Mouse (Mus musculus) left cerebral cortex, postnatal 25 days (tissue): ENCODE data around the gene Esyt2. TPM values are rescaled to one million over a fixed set of nuclear protein-coding genes. Genes with fewer than 3 reads are reported as not detected.

Experiments
- DNase-seq, 2 experiments: peaks; one replicate each; pipeline ENCODE4 v3.0.0; 2022; ENCODE audit warnings: low spot score in 2 of 2, mixed read lengths in 1 of 2
- intact Hi-C: fragments of 180-260 bp; cut with DNase I; formaldehyde crosslinking; loops from one replicate; pipeline ENCODE4 v1.15.1; 2025
- total RNA-seq, 2 experiments: library from RNA; stranded (reverse); gene quantifications; 2 replicates each; pipeline ENCODE4 v1.2.3; 2021

Esyt2 gene
- total RNA-seq, 2 experiments from 2014 or later: 56.2 to 60.2 TPM

GRCm38 (mm10) chr12:116276961-116277360 lies 4.0 kb upstream of the Esyt2 start:
- intact Hi-C loops: no loop called here
- DNase-seq: no peak

- intact Hi-C loops: no loop called here
- DNase-seq: no peak
These were observed 2.5 kb upstream of the Esyt2 start for GRCm38 (mm10) chr12:116278541-116278940.

- intact Hi-C loops: no loop called here
- DNase-seq: no peak
These were observed 1.8 kb upstream of the Esyt2 start for GRCm38 (mm10) chr12:116279181-116279580.

GRCm38 (mm10) chr12:116280149-116280652 lies 795 bp upstream of the Esyt2 start:
- DNase-seq: no peak
- intact Hi-C loops: loop anchor here (5.0 kb wide), 3 partner anchors 37 to 342 kb away; partner anchors contain the start of gene Ncapg2

- DNase-seq: peak; percentile 21 to 32
- intact Hi-C loops: loop anchor here (1.0 to 5.0 kb wide), 4 partner anchors 18 to 341 kb away; partner anchors contain the start of genes Ncapg2 and Wdr60
These were observed 658 bp downstream of the Esyt2 start for GRCm38 (mm10) chr12:116281427-116282281.

- intact Hi-C loops: loop anchor here (5.0 kb wide), 3 partner anchors 34 to 339 kb away; partner anchors contain the start of gene Ncapg2
These were observed 1.9 kb downstream of the Esyt2 start for GRCm38 (mm10) chr12:116282856-116283255.

GRCm38 (mm10) chr12:116283511-116283910 lies 2.5 kb downstream of the Esyt2 start:
- no peak for DNase-seq
- intact Hi-C loops: loop anchor here (5.0 kb wide), 3 partner anchors 34 to 339 kb away; partner anchors contain the start of gene Ncapg2

More at GRCm38 (mm10) chr12:116282856-116283255, 1.9 kb downstream of the Esyt2 start:
- no peak for DNase-seq

GRCm38 (mm10) chr12:116293185-116293584 lies 12.2 kb downstream of the Esyt2 start:
- no peak for DNase-seq
- intact Hi-C loops: no loop called here

GRCm38 (mm10) chr12:116293599-116294292 lies 12.8 kb downstream of the Esyt2 start:
- intact Hi-C loops: no loop called here

GRCm38 (mm10) chr12:116299906-116300305 lies 18.9 kb downstream of the Esyt2 start:
- DNase-seq: no peak
- intact Hi-C loops: no loop called here

More at GRCm38 (mm10) chr12:116293599-116294292, 12.8 kb downstream of the Esyt2 start:
- DNase-seq: peak; percentile 34 to 57

- intact Hi-C loops: no loop called here
- no peak for DNase-seq
These were observed 21.2 kb downstream of the Esyt2 start for GRCm38 (mm10) chr12:116302181-116302580.

- DNase-seq: no peak
- intact Hi-C loops: no loop called here
These were observed 25.0 kb downstream of the Esyt2 start for GRCm38 (mm10) chr12:116306042-116306441.

GRCm38 (mm10) chr12:116307870-116308269 lies 26.9 kb downstream of the Esyt2 start:
- DNase-seq: no peak
- intact Hi-C loops: no loop called here

- intact Hi-C loops: no loop called here
- no peak for DNase-seq
These were observed 27.6 kb downstream of the Esyt2 start for GRCm38 (mm10) chr12:116308612-116309011.

GRCm38 (mm10) chr12:116313816-116314215 lies 32.8 kb downstream of the Esyt2 start:
- DNase-seq: no peak
- intact Hi-C loops: no loop called here

- intact Hi-C loops: loop anchor here (5.0 kb wide), 1 partner anchor 33 kb away; the partner anchor contains the start of gene Esyt2
- no peak for DNase-seq
These were observed 34.5 kb downstream of the Esyt2 start for GRCm38 (mm10) chr12:116315498-116315897.

GRCm38 (mm10) chr12:116317818-116318217 lies 36.8 kb downstream of the Esyt2 start:
- no peak for DNase-seq
- intact Hi-C loops: loop anchor here (5.0 kb wide), 1 partner anchor 36 kb away; the partner anchor contains the start of gene Esyt2

GRCm38 (mm10) chr12:116325545-116325944 lies 44.5 kb downstream of the Esyt2 start:
- intact Hi-C loops: no loop called here
- peak; percentile 37 to 87 for DNase-seq

- intact Hi-C loops: no loop called here
- DNase-seq: no peak
These were observed 45.2 kb downstream of the Esyt2 start for GRCm38 (mm10) chr12:116326159-116326558.

- no peak for DNase-seq
- intact Hi-C loops: no loop called here
These were observed 53.3 kb downstream of the Esyt2 start for GRCm38 (mm10) chr12:116334253-116334652.
